Mouse (Mus musculus) fibroblast of lung, adult 2 months (primary cell): ENCODE measurements around the gene Adat1.
A peak's percentile ranks its signal among the peaks of the same experiment; 100 is the strongest.
"Not testable (repeated sequence)": the region's sequence is repeated elsewhere in the genome, so short reads cannot be mapped to it uniquely, and the experiment has no call there.

ENCODE experiments used
- DNase-seq: peaks from one replicate; pipeline ENCODE4 v3.0.0-alpha.2; 2011; ENCODE audit warnings: low read depth

The Adat1 gene

DNA sequence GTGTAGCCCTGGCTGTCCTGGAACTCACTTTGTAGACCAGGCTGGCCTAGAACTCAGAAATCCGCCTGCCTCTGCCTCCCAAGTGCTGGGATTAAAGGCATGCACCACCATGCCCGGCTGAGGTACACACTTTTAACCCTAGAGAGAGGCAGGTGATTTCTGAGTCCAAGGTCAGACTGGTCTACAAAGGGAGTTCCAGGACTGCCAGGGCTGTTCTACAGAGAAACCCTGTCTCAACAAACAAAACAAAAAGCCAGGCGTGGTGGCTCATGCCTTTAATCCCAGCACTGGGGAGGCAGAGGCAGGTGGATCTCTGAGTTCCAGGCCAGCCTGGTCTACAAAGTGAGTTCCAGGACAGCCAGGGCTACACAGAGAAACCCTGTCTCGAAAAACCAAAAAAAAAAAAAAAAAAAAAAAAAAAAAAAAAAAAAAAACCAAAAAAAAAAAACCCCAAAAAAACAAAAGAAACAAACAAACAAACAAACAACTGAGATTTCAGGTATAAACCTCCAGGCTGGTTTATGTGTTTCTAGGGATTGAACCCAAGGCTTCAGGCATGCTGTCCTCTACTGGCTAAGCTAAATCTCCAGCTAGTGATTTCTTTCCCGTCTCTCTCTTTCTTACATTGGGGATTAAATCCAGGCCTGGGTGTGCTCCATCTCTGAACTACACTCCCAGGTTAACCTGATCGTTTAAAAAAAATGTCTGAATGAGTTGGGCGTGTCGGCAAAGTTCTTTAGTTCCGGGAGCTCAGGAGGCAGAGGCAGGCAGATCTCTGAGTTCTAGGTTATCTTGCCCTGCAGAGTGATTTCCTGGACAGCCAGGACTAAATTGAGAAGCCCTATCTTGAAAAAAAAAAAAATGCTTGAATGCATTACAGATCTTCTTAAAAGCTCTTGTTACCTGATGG lies 53.8 kb downstream of the Adat1 start:
- not testable (repeated sequence) for DNase-seq

DNA sequence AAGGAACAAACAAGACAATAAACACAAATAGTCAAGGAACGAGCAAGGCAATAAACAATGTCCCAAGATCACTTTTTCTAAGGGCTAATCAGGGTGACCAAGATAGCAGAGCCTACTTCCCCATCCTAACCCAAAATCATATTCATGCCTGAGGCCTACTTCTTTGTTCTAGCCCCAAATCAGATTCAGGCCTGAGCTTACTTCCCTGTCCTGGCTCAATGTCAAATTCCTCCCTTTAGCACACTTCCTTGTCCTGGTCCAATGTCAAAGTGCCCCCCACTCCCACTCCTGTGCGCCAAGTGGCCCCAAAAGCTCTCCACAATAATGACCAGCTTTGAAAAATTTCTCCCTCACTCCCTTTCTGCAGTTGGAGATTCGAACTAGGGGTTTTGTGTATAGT lies 54.9 kb downstream of the Adat1 start:
- DNase-seq, result no peak

DNA sequence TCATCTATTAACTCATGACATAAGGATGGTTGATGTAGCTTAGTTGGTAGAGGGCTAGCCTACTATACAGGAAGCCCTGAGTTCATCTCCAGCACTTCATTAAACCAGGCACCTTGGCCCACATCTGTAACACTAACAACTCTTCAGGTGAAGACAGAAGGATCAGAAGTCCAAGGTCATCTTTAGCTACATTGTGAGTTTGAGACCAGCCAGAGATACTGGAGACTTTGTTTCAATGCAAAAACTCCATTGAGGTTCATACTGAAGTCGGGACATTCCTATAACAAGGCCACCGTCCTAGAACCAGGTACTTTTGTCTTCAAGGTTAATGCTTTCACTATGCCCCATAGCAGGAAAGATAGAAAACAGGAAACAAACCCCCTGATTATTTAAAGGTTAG lies 57.9 kb downstream of the Adat1 start:
- DNase-seq, result no peak

DNA sequence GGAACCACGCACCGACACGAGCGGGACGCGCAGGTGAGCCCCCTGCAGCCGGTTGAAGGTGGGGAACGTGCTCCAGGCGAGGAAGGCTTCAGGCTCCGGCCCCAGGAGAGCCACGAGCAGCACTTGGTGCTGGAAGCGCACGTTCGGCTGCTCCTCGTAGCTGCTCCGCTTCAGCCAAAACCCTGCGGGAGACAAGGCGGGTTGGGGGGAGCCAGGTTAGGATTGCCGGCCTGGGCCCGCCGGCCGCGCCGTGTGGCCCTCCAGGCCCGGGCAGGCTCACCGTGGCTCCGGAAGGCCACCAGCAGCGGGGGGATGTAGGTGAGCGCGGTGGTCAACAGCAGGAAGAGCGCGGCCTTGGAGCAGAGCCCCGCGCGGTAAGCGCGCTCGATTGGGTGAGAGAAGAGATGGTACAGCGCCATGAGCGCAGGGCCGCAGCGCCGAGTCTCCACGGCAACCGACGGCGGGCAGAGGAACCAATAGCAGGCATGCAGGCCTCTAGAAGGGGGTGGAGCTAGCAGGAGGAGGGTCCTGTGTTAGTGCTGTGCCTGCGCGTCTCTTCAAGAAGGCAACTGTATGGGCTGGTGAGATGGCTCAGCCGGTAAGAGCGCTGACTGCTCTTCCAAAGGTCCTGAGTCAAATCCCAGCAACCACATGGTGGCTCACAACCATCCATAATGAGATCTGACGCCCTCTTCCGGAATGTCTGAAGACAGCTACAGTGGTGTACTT lies 58.6 kb downstream of the Adat1 start, which contains the start of gene Tmem231:
TSS of gene Tmem231 (minus strand) at position 534 of the 729 bp plus-strand sequence.
- DNase-seq, result peak; percentile 90

DNA sequence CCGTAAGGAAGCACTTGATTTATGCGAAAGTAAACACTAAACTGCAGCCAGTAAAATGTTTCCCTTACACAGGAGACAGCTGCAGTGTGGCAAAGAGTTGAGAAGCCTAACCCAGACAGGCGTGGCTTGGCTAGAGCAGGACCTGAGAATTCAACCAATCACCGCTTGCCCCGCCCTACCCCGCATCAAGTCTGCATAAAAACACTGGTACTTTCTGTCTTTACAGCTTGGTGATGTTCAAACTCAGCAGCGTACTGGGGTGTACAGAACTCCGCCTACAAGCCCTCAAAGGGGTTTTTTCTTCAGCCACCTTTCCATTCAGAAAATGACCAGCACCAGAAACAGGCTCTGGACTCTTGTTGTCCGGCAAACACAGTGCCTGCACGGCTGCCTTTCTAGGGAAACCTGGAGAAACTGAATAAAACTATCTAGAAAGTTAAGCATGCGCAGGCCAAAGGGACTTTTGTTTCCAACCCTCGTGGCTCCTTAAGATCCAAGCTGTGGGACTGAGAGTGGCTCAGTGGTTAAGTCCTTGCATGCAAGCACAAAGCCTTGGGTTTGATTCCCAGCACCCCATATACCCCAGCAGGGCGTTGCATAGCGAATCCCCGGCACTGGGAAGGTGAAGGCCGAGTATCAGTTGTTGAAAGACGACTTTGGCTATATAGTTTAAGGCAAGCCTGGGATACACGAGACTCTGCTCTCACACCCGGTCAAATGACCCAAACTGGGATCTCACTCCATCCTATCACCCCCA lies 59.3 kb downstream of the Adat1 start:
- peak; percentile 79 for DNase-seq

DNA sequence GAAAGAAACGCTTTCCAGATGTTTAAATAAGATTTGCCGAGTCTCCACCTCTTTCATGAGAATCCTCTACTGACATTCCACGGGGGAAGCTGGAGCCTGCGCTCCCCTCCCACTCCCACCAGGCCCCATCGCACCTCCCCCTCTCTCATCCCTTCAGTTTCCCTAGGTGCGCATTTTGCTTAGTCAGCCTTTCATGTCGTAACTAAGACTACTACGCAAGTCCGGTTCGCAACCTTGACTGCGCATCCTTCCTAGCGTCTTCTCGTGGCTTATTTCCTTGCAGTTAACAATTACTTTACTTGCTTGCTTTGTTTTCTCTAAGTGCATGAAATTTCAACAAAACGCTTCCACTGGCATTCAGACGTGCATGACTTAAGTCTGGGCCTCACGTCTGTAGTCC lies 60.4 kb downstream of the Adat1 start:
- DNase-seq, result no peak

DNA sequence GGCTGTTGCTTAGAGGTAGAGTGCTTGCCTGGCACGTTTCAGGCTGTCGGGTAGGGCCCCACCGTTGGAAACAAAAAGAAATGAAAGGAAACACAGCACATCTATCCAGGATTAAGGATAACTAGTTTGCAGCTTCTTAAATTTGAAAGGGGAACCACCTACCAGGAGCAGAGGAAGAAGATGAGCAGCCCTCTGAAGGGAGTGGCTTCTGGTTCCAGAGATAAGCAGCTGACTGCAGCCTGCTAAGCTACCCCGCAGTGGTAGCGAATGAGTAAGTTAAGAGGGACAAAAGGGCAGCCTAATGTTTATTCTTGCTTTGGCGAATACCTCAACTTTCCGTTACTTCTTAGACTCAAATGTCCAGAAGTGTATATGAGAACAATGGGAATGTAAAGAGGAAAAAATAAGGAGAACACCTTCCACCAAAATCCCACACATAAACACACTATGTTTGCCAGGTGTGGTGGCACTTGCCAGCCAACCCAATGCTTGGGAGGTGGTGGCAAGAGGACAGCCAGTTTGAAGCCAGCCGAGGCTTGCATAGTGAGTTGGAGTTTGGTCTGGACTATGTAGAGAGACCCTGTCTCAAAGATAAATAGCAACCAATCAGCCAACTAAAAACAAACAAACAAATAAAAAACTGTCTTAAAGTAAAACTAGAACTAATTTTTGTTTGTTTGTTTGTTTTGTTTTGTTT lies 62.3 kb downstream of the Adat1 start:
- no peak for DNase-seq

DNA sequence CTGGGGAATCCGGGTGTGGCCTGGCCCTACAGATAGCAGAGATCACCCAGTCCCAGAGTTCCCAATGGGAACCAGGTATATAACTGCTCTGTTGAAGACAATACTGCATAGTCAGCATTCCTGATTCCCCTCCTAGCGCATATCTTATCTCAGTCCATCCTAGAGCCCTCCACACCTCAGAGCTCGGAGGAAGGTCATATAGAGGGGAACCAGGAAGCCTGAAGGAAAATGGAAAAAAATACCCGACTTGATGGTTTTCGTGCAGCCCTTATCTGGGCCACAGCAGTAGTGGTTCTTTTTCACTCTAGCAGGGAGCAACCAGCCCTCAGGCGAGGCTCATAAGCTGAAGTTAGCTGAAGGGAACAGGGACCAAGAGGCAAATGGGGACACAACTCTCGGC lies 67.1 kb downstream of the Adat1 start:
- no peak for DNase-seq

DNA sequence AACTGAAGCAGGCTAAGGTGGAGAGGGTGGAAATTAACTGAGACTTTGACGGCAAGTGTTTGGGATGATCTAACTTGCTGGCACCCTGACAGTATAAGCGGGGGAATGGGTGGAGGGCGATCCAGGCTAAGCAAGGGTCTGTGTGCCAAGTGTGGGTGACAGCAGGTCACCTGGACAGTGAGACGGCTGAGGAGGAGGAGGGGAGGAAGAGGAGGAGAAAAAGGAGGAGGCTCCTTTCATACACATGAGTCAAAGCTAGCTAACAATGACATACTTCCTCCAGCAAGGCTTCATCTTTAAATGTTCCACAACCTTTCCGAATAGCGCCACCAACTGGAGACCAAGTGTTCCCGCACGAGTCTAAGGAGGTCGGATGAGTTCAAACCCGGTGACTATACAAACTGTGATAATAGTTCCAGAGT lies 68.7 kb downstream of the Adat1 start:
- DNase-seq, result peak; percentile 46

DNA sequence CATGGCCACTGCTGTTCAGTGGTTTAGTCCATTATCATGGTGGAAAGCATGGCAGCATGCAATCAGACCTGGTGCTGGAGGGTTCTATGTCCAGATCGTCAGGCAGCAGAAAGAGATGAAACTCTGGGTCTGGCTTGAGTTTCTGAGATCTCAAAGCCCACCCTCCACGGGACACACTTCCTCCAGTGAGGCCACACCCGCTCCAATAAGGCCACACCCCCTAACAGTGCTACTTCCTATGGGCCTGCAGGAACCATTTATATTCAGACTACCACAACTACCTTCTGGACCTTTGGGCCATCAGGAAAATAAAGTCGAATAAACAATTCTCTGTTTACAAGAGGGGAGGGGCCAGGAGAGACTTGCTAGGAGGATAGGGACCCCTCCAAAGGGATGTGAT lies 71.1 kb downstream of the Adat1 start:
- DNase-seq, result no peak

DNA sequence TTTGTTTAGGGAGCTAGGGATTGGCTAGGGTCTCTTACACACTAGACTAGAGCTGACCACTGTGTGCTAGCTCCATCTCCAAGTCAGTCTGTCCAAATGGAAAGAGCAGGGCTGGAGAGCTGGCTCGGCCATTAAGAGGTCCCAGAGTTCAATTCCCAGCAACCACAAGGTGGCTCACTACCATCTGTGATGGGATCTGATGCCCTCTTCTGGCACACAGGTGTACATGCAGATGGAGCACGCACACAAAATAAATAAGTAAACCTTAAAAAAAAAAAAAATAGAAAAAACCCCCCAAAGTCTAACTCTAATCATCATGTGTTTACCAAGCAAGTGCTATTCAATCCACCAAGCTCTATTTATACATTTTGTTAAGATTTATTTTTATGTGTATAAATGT lies 72.4 kb downstream of the Adat1 start:
- no peak for DNase-seq
